Mouse (Mus musculus) liver, postnatal 0 days (tissue): ENCODE results near the gene Olfr521.
A peak's percentile ranks its signal among the peaks of the same experiment; 100 is the strongest.
"Not testable (repeated sequence)": the region's sequence is repeated elsewhere in the genome, so short reads cannot be mapped to it uniquely, and the experiment has no call there.

Source experiments
- CTCF ChIP-seq: sonication (generic); IDR thresholded peaks from 2 replicates; pipeline ENCODE4 v1.5.1; 2016; ENCODE audit warnings: antibody characterized with exemption, low read depth
- EP300 ChIP-seq: IDR thresholded peaks from 2 replicates; pipeline ENCODE4 v1.6.1; 2016; ENCODE audit warnings: antibody characterized with exemption, low read depth, mild to moderate bottlenecking

DNA sequence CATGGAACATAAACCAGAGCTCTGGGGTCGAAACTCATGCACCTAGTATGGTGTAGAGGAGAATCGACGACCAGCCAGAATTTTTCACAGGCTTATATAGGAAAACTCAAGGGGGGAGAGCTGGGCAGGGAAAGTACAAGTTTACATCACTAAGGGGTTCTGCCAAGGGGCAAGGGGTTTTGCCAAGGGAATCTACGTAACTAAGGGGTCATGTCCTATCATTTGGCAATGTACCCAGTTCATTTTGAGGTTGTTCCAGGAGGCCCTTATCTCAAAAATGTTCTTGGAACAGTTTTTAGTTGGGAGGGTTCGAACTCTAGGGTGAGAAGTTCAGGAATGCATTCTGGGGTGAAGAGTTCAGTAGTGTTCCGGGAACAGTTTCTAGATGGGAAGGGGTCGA is 43.7 kb downstream of the Olfr521 start:
- TF ChIP-seq CTCF: not testable (repeated sequence)
- TF ChIP-seq EP300: peak; percentile 46; the same call in 1 of the 2 replicates
